Mouse (Mus musculus): ENCODE measurements around the gene Gja5. TPM values are rescaled to one million over a fixed set of nuclear protein-coding genes. Genes with fewer than 3 reads are reported as not detected.
A peak's percentile ranks its signal among the peaks of the same experiment; 100 is the strongest.

Gene Gja5
- polyA plus RNA-seq (2012; rRNA removed) (25.7 and 28.5 TPM in 2 replicates), polyA plus RNA-seq (2014; fragmentation: Nextera tagmentation; extraction: Ambion mirVana) (8.5 and 10.3 TPM in 2 replicates)

DNA sequence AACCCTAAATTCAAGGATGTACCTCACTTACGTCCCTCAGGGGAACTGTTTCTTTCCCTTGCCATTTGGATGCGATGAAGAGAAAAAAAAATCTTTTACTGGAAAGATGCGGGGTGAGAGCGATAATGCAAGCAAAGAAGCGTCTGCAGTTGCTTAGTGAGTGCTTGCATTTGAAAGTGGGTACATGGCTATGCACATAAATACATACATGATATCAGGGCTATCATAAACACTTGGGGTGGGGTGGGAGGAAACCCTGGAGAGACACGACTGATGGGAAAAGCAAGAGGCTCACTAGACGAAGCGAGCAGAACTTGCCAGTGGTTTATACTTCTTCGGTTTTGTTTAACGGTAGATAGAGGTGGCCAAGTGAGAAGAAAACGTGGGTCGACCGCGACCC lies at the start of gene Gja5:
Gja5 (plus strand) TSS at position 301 of the 400 bp plus-strand sequence.
- WGBS, result 14% methylated on average over 14 of the region's 14 CpGs
- H3K27ac ChIP-seq (replicated peaks; ENCODE audit: low read depth, low read length), result no peak within 1 kb of the TSS
- TF ChIP-seq POLR2A (IDR thresholded peaks at IDR 0.05; ENCODE audit: borderline replicate concordance, extremely low read depth, insufficient read depth, insufficient read length), result no peak

DNA sequence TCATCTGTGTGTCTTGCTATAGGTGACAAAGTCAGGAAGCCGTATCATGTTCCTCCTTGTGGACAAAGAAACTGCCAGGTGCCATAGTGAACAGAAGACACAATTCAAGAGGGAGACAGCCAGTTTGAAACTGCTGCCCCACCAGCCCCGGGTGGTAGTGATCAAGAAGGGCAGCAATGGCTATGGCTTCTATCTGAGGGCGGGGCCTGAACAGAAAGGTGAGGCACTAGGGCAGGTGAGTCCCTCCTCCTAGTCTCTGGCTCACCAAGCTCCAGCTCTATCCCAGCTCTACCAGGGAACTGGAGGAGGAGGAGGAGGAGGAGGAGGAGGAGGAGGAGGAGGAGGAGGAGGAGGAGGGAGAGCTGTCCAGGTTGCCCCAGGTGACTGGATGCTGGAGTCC lies 48.7 kb upstream of the Gja5 start:
- no peak for DNase-seq (ENCODE audit: low spot score)
- 86% methylated on average over 3 of the region's 3 CpGs for WGBS
- no peak for ATAC-seq (ENCODE audit: low FRiP score, low read depth)

More for the DNA sequence above, at the start of gene Gja5:
- Histone ChIP-seq H3K4me3 (replicated peaks; ENCODE audit: low read length) (peak within 1 kb of the TSS; percentile 94), H3K4me2 (replicated peaks; ENCODE audit: low read depth, low read length, severe bottlenecking) (peak within 1 kb of the TSS; percentile 86), H3K36me3 (ENCODE audit: control insufficient read depth, insufficient read depth, low read length) (no peaks in the 10 kb centered on the region), H3K4me1 (ENCODE audit: control insufficient read depth, insufficient read depth, low read length) (peaks cover 4% of the 10 kb centered on the region), H3K9ac (ENCODE audit: low read depth, low read length, severe bottlenecking) (peak within 1 kb of the TSS; percentile 86), H3K9me3 (ENCODE audit: control insufficient read depth, low read length) (no peaks in the 10 kb centered on the region), H3K27me3 (ENCODE audit: control insufficient read depth, insufficient read depth, low read length) (no peaks in the 10 kb centered on the region)
- DNase-seq (ENCODE audit: low spot score) (no peak), ATAC-seq (ENCODE audit: low FRiP score, low read depth) (0 out of 2 replicates have a peak, but pooled peaks have one; percentile 7)

DNA sequence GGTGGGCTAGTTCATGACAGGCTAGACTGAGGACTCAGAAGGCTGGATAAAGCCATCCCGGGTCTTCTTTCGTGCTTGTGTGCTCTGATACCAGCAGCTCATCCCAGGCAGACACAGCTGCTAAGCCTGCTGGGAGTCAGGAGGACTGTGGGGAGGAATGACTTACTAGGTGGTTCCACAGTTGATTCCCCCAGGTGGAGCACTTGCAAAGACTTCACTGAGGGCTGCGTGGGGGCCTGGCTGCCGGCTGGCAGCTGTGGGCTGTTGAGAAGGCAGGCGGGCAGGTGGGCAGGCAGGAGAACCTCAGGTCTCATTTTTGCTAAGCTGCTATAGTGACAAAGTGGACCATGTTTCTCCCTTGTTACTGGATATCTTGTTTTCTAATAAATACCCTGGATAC lies 44.0 kb upstream of the Gja5 start:
- no peak overlapping the region for H3K4me3 ChIP-seq (replicated peaks; ENCODE audit: low read length)
- ATAC-seq (ENCODE audit: low FRiP score, low read depth), result no peak
- no peak overlapping the region for H3K4me2 ChIP-seq (replicated peaks; ENCODE audit: low read depth, low read length, severe bottlenecking)
- H3K27me3 ChIP-seq (ENCODE audit: control insufficient read depth, insufficient read depth, low read length), result no peaks in the 10 kb centered on the region
- WGBS, result 88% methylated on average over 5 of the region's 5 CpGs
- no peak for DNase-seq (ENCODE audit: low spot score)
- no peaks in the 10 kb centered on the region for H3K4me1 ChIP-seq (ENCODE audit: control insufficient read depth, insufficient read depth, low read length)
- H3K9ac ChIP-seq (ENCODE audit: low read depth, low read length, severe bottlenecking), result no peak overlapping the region
- no peak for TF ChIP-seq POLR2A (IDR thresholded peaks at IDR 0.05; ENCODE audit: borderline replicate concordance, extremely low read depth, insufficient read depth, insufficient read length)
- H3K27ac ChIP-seq (replicated peaks; ENCODE audit: low read depth, low read length), result no peak overlapping the region
- H3K9me3 ChIP-seq (ENCODE audit: control insufficient read depth, low read length), result no peaks in the 10 kb centered on the region
- H3K36me3 ChIP-seq (ENCODE audit: control insufficient read depth, insufficient read depth, low read length), result peaks cover 3% of the 10 kb centered on the region; the same call in 1 of the 2 replicates

More for the DNA sequence above, 48.7 kb upstream of the Gja5 start:
- H3K4me2 ChIP-seq (replicated peaks; ENCODE audit: low read depth, low read length, severe bottlenecking), result no peak overlapping the region
- H3K4me1 ChIP-seq (ENCODE audit: control insufficient read depth, insufficient read depth, low read length), result no peaks in the 10 kb centered on the region
- no peaks in the 10 kb centered on the region for H3K27me3 ChIP-seq (ENCODE audit: control insufficient read depth, insufficient read depth, low read length)
- no peak overlapping the region for H3K27ac ChIP-seq (replicated peaks; ENCODE audit: low read depth, low read length)
- no peak for TF ChIP-seq POLR2A (IDR thresholded peaks at IDR 0.05; ENCODE audit: borderline replicate concordance, extremely low read depth, insufficient read depth, insufficient read length)
- no peaks in the 10 kb centered on the region for H3K9me3 ChIP-seq (ENCODE audit: control insufficient read depth, low read length)
- H3K36me3 ChIP-seq (ENCODE audit: control insufficient read depth, insufficient read depth, low read length), result peaks cover 3% of the 10 kb centered on the region; the same call in 1 of the 2 replicates
- H3K9ac ChIP-seq (ENCODE audit: low read depth, low read length, severe bottlenecking), result no peak overlapping the region
- H3K4me3 ChIP-seq (replicated peaks; ENCODE audit: low read length), result no peak overlapping the region

DNA sequence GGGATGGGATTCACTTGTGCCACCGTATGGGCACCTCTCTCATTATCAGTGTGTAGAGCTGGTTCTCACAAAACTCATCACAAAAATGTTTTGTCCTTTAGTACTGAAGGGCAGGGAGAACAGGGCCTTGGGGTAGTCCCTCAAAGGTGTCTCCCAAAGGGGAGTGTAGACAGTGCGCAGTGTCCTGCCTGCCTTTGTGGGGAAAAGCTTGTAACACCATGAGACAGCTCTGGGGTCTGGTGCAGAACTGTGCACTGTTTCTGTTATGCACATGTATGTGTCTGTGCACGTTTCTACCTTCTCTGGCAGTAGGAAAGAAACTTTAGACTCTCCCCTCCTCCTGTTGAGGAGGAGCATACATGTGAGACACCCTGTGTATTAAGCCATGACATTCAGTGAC lies 36.6 kb upstream of the Gja5 start:
- H3K9ac ChIP-seq (ENCODE audit: low read depth, low read length, severe bottlenecking), result no peak overlapping the region
- no peak overlapping the region for H3K27ac ChIP-seq (replicated peaks; ENCODE audit: low read depth, low read length)
- H3K4me1 ChIP-seq (ENCODE audit: control insufficient read depth, insufficient read depth, low read length), result no peaks in the 10 kb centered on the region
- peaks cover 42% of the 10 kb centered on the region for H3K36me3 ChIP-seq (ENCODE audit: control insufficient read depth, insufficient read depth, low read length)
- ATAC-seq (ENCODE audit: low FRiP score, low read depth) (no peak), DNase-seq (ENCODE audit: low spot score) (no peak)
- no peaks in the 10 kb centered on the region for H3K9me3 ChIP-seq (ENCODE audit: control insufficient read depth, low read length)
- no peak for TF ChIP-seq POLR2A (IDR thresholded peaks at IDR 0.05; ENCODE audit: borderline replicate concordance, extremely low read depth, insufficient read depth, insufficient read length)
- H3K4me3 ChIP-seq (replicated peaks; ENCODE audit: low read length), result no peak overlapping the region
- no peak overlapping the region for H3K4me2 ChIP-seq (replicated peaks; ENCODE audit: low read depth, low read length, severe bottlenecking)
- WGBS, result 87% methylated on average over 3 of the region's 3 CpGs
- no peaks in the 10 kb centered on the region for H3K27me3 ChIP-seq (ENCODE audit: control insufficient read depth, insufficient read depth, low read length)

DNA sequence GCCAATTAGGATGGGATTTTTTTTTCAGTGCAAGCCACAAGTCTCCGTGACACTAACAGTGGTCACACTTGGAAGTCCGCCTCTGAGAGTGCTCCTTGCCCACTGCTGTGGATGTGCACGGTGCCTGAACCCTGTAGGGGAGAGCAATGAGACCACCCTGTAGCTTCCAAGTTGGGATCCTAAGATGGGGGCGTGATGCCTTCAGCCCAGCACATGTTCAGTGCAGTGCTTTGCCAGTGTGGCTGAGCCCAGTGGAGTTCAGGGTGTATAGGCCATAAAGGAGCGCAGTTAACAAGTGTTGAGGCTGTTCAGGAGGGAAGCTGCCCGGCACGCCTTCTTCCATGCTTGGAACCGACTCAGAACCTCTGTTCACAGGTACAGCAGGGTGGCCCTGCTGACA lies 35.9 kb upstream of the Gja5 start:
- DNase-seq (ENCODE audit: low spot score) (no peak), ATAC-seq (ENCODE audit: low FRiP score, low read depth) (no peak)
- no peaks in the 10 kb centered on the region for H3K27me3 ChIP-seq (ENCODE audit: control insufficient read depth, insufficient read depth, low read length)
- peaks cover 49% of the 10 kb centered on the region for H3K36me3 ChIP-seq (ENCODE audit: control insufficient read depth, insufficient read depth, low read length)
- H3K9me3 ChIP-seq (ENCODE audit: control insufficient read depth, low read length), result no peaks in the 10 kb centered on the region
- H3K4me3 ChIP-seq (replicated peaks; ENCODE audit: low read length), result no peak overlapping the region
- TF ChIP-seq POLR2A (IDR thresholded peaks at IDR 0.05; ENCODE audit: borderline replicate concordance, extremely low read depth, insufficient read depth, insufficient read length), result no peak
- no peaks in the 10 kb centered on the region for H3K4me1 ChIP-seq (ENCODE audit: control insufficient read depth, insufficient read depth, low read length)
- WGBS, result 93% methylated on average over 8 of the region's 8 CpGs
- no peak overlapping the region for H3K9ac ChIP-seq (ENCODE audit: low read depth, low read length, severe bottlenecking)
- no peak overlapping the region for H3K27ac ChIP-seq (replicated peaks; ENCODE audit: low read depth, low read length)
- no peak overlapping the region for H3K4me2 ChIP-seq (replicated peaks; ENCODE audit: low read depth, low read length, severe bottlenecking)
